Mouse (Mus musculus) midbrain, postnatal 0 days (tissue): ENCODE data around the gene Tnfrsf23. TPM values are rescaled to one million over a fixed set of nuclear protein-coding genes. Genes with fewer than 3 reads are reported as not detected.
"Not testable (repeated sequence)": the region's sequence is repeated elsewhere in the genome, so short reads cannot be mapped to it uniquely, and the experiment has no call there.

Experiments used
- ATAC-seq: fragments of 200-750 bp; cut with Nextera tagmentation; 2 replicates; pipeline ENCODE4 v1.8.0; 2017; ENCODE audit warnings: moderate number of reproducible peaks, mild to moderate bottlenecking, moderate TSS enrichment, moderate library complexity; ENCODE audit not compliant: low FRiP score
- DNase-seq: peaks from one replicate; pipeline ENCODE4 v3.0.0-alpha.2; 2015; ENCODE audit warnings: low spot score
- H3K27ac ChIP-seq: fragments of 300-500 bp; sonication (generic); 2 replicates; pipeline ENCODE4 v1.5.1; 2014; ENCODE audit warnings: low read depth, mild to moderate bottlenecking, low read length, mixed read lengths
- H3K27me3 ChIP-seq: fragments of 300-500 bp; sonication (generic); 2 replicates; pipeline ENCODE4 v1.6.1; 2014; ENCODE audit warnings: low read length, control low read depth, mixed read lengths; ENCODE audit not compliant: insufficient read depth
- H3K36me3 ChIP-seq: fragments of 300-500 bp; sonication (generic); 2 replicates; pipeline ENCODE4 v1.6.1; 2014; ENCODE audit warnings: low read length, control low read depth, mixed read lengths; ENCODE audit not compliant: insufficient read depth
- H3K4me1 ChIP-seq: fragments of 300-500 bp; sonication (generic); 2 replicates; pipeline ENCODE4 v1.6.1; 2014; ENCODE audit warnings: mild to moderate bottlenecking, control low read depth, antibody characterized with exemption, low read length, mixed read lengths; ENCODE audit not compliant: insufficient read depth
- H3K4me2 ChIP-seq: fragments of 300-500 bp; sonication (generic); 2 replicates; pipeline ENCODE4 v1.6.1; 2014; ENCODE audit warnings: low read depth, mild to moderate bottlenecking, low read length, mixed read lengths; ENCODE audit not compliant: poor library complexity, severe bottlenecking
- H3K4me3 ChIP-seq: fragments of 300-500 bp; sonication (generic); 2 replicates; pipeline ENCODE4 v1.5.1; 2014; ENCODE audit warnings: low read depth, mild to moderate bottlenecking, low read length, moderate library complexity
- H3K9ac ChIP-seq: fragments of 300-500 bp; sonication (generic); replicated peaks from 2 replicates; pipeline ENCODE4 v1.6.1; 2014; ENCODE audit warnings: mild to moderate bottlenecking, low read length, moderate library complexity, mixed read lengths; ENCODE audit not compliant: poor library complexity, severe bottlenecking
- H3K9me3 ChIP-seq: fragments of 300-500 bp; sonication (generic); 2 replicates; pipeline ENCODE4 v1.6.1; 2016; ENCODE audit warnings: low read length, control low read depth
- CTCF ChIP-seq: IDR thresholded peaks from 2 replicates; pipeline ENCODE4 v1.5.1; 2016; ENCODE audit warnings: antibody characterized with exemption, mild to moderate bottlenecking
- WGBS: fragments of 180-500 bp; shearing (Covaris S2); extraction: QIAGEN DNeasy Blood & Tissue Kit; methylation state at CpG from one replicate; pipeline ENCODE4 v1.1.7; 2014; 5-methylcytosine and 5-hydroxymethylcytosine counted together
- polyA plus RNA-seq: library from polyadenylated mRNA; unstranded; fragments of >200 nt; fragmentation: Nextera tagmentation; extraction: Ambion mirVana; gene quantifications from 2 replicates; pipeline ENCODE4 v1.2.1, GENCODE M21; 2015
- total RNA-seq: library from RNA; depleted of rRNA; stranded (reverse); fragments of >200 nt; gene quantifications from 2 replicates; pipeline ENCODE4 v1.2.3, GENCODE M21; 2014

Gene Tnfrsf23
- total and polyA plus RNA-seq, 2 experiments from 2014 or later, result 1.6 to 1.7 TPM

- no peak for TF ChIP-seq CTCF
- DNase-seq (no peak), ATAC-seq (no peak)
- H3K9me3 ChIP-seq, result no peaks in the 10 kb centered on the region
- no peak overlapping the region for H3K4me2 ChIP-seq
- H3K36me3 ChIP-seq, result peaks cover 63% of the 10 kb centered on the region
- no peak overlapping the region for H3K27ac ChIP-seq
- no peak overlapping the region for H3K4me3 ChIP-seq
- no peaks in the 10 kb centered on the region for H3K27me3 ChIP-seq
- H3K4me1 ChIP-seq, result no peaks in the 10 kb centered on the region
- WGBS, result 81% methylated on average over 4 of the region's 4 CpGs
- no peak overlapping the region for H3K9ac ChIP-seq
Measured at GRCm38 (mm10) chr7:143689946-143690345, 4.3 kb upstream of the Tnfrsf23 start.

GRCm38 (mm10) chr7:143689481-143689880, 3.8 kb upstream of the Tnfrsf23 start:
- H3K4me2 ChIP-seq, result no peak overlapping the region
- H3K4me3 ChIP-seq, result no peak overlapping the region
- no peak overlapping the region for H3K27ac ChIP-seq
- no peaks in the 10 kb centered on the region for H3K27me3 ChIP-seq
- H3K9me3 ChIP-seq, result no peaks in the 10 kb centered on the region
- H3K36me3 ChIP-seq, result peaks cover 59% of the 10 kb centered on the region
- no peak for DNase-seq
- no peaks in the 10 kb centered on the region for H3K4me1 ChIP-seq
- no peak for ATAC-seq
- WGBS, result 79% methylated on average over 7 of the region's 7 CpGs
- H3K9ac ChIP-seq, result no peak overlapping the region
- no peak for TF ChIP-seq CTCF

- not testable (repeated sequence) for H3K27me3 ChIP-seq, ATAC-seq, DNase-seq, H3K4me1 ChIP-seq, H3K9ac ChIP-seq, H3K9me3 ChIP-seq, H3K4me3 ChIP-seq, H3K27ac ChIP-seq, H3K4me2 ChIP-seq
- 87% methylated on average over 3 of the region's 3 CpGs for WGBS
- peaks cover 31% of the 10 kb centered on the region for H3K36me3 ChIP-seq
Measured at GRCm38 (mm10) chr7:143686676-143687075, 1.0 kb upstream of the Tnfrsf23 start.

GRCm38 (mm10) chr7:143686191-143686590, 519 bp upstream of the Tnfrsf23 start:
- not testable (repeated sequence) for H3K9ac ChIP-seq, DNase-seq, ATAC-seq, H3K9me3 ChIP-seq, H3K27ac ChIP-seq, H3K4me3 ChIP-seq, H3K4me2 ChIP-seq, H3K27me3 ChIP-seq, H3K4me1 ChIP-seq
- 64% methylated on average over 4 of the region's 4 CpGs for WGBS
- peaks cover 27% of the 10 kb centered on the region for H3K36me3 ChIP-seq

- not testable (repeated sequence) for H3K27ac ChIP-seq, ATAC-seq, H3K4me3 ChIP-seq, H3K27me3 ChIP-seq, H3K9me3 ChIP-seq, H3K4me1 ChIP-seq, H3K9ac ChIP-seq, H3K4me2 ChIP-seq, DNase-seq
- 76% methylated on average over 1 of the region's 2 CpGs for WGBS
- peaks cover 15% of the 10 kb centered on the region for H3K36me3 ChIP-seq
Measured at GRCm38 (mm10) chr7:143684569-143684968, 1.1 kb downstream of the Tnfrsf23 start.

GRCm38 (mm10) chr7:143681566-143681965, 4.1 kb downstream of the Tnfrsf23 start:
- Histone ChIP-seq H3K4me3 (no peak overlapping the region), H3K36me3 (no peaks in the 10 kb centered on the region), H3K9me3 (no peaks in the 10 kb centered on the region), H3K27me3 (no peaks in the 10 kb centered on the region), H3K27ac (no peak overlapping the region), H3K9ac (no peak overlapping the region), H3K4me1 (no peaks in the 10 kb centered on the region), H3K4me2 (no peak overlapping the region)
- TF ChIP-seq CTCF, result no peak
- 89% methylated on average over 1 of the region's 1 CpGs for WGBS
- DNase-seq, result no peak
- no peak for ATAC-seq

- not testable (repeated sequence) for DNase-seq, H3K4me3 ChIP-seq, H3K27me3 ChIP-seq, H3K36me3 ChIP-seq, H3K9ac ChIP-seq, H3K4me1 ChIP-seq, H3K9me3 ChIP-seq, H3K27ac ChIP-seq, ATAC-seq, H3K4me2 ChIP-seq
- WGBS, result 56% methylated on average over 2 of the region's 2 CpGs
Measured at GRCm38 (mm10) chr7:143680836-143681235, 4.8 kb downstream of the Tnfrsf23 start.

GRCm38 (mm10) chr7:143679650-143680049, 6.0 kb downstream of the Tnfrsf23 start:
- not testable (repeated sequence) for H3K9ac ChIP-seq, H3K27ac ChIP-seq, H3K4me3 ChIP-seq, DNase-seq, H3K27me3 ChIP-seq, H3K4me1 ChIP-seq, H3K4me2 ChIP-seq, H3K9me3 ChIP-seq, H3K36me3 ChIP-seq, ATAC-seq
- 68% methylated on average over 2 of the region's 2 CpGs for WGBS
